Mouse (Mus musculus) spleen, adult 2 months (tissue): Measurements from ENCODE around the gene Bsg.

Source experiments
- CTCF ChIP-seq: fragments of 200-500 bp; IDR thresholded peaks from 2 replicates; pipeline ENCODE4 v1.5.1; 2011; ENCODE audit warnings: mild to moderate bottlenecking, inconsistent platforms; ENCODE audit not compliant: insufficient read depth, insufficient read length, insufficient replicate concordance; ENCODE audit errors: extremely low read depth
- POLR2A ChIP-seq: fragments of 200-500 bp; IDR thresholded peaks from 2 replicates; pipeline ENCODE4 v1.6.1; 2011; ENCODE audit warnings: low read depth, low read length, inconsistent platforms

- TF ChIP-seq CTCF (no peak), POLR2A (no peak)
These were observed 4.4 kb downstream of the Bsg start for GRCm38 (mm10) chr10:79708668-79709067.
